Mouse (Mus musculus): ENCODE data around the gene Hes6. TPM values are rescaled to one million over a fixed set of nuclear protein-coding genes. Genes with fewer than 3 reads are reported as not detected.

Gene Hes6
- polyA plus RNA-seq, 1 experiment from 2014 or later, result 65.8 TPM

DNA sequence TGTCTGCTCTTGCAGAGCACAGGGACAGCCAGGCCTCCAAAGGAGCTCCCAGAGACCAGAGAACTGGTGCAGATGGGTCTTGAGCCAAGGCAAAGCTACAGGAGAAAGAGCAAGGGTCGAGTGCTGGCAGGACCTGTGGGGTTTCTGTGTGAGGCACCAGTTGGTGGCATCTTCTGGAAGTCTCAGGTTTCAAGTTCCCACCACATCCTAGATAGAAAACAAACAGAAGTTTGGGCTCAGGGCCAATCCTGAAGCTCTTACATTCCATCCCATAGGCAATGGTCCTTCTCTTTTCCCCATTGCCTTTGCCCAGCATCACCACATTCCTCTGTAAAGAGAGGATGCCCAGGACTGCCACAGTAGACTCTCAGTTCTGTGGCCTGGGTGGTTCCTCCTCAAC lies 8.9 kb downstream of the Hes6 start:
- Histone ChIP-seq H3K9ac (ENCODE audit: low read depth, low read length) (no peak overlapping the region), H3K36me3 (ENCODE audit: control insufficient read depth, insufficient read depth, low read length) (no peaks in the 10 kb centered on the region), H3K27me3 (ENCODE audit: control insufficient read depth, insufficient read depth, low read length) (no peaks in the 10 kb centered on the region), H3K4me3 (ENCODE audit: low read length) (no peak overlapping the region), H3K4me1 (ENCODE audit: control insufficient read depth, insufficient read depth, low read length) (no peaks in the 10 kb centered on the region), H3K27ac (ENCODE audit: low read depth, low read length) (no peak overlapping the region), H3K4me2 (replicated peaks; ENCODE audit: low read depth, low read length) (no peak overlapping the region), H3K9me3 (ENCODE audit: control insufficient read depth, low read length) (no peaks in the 10 kb centered on the region)
- ATAC-seq (ENCODE audit: low FRiP score, low TSS enrichment), result no peak
- 19% methylated on average over 1 of the region's 1 CpGs for whole genome bisulfite sequencing

DNA sequence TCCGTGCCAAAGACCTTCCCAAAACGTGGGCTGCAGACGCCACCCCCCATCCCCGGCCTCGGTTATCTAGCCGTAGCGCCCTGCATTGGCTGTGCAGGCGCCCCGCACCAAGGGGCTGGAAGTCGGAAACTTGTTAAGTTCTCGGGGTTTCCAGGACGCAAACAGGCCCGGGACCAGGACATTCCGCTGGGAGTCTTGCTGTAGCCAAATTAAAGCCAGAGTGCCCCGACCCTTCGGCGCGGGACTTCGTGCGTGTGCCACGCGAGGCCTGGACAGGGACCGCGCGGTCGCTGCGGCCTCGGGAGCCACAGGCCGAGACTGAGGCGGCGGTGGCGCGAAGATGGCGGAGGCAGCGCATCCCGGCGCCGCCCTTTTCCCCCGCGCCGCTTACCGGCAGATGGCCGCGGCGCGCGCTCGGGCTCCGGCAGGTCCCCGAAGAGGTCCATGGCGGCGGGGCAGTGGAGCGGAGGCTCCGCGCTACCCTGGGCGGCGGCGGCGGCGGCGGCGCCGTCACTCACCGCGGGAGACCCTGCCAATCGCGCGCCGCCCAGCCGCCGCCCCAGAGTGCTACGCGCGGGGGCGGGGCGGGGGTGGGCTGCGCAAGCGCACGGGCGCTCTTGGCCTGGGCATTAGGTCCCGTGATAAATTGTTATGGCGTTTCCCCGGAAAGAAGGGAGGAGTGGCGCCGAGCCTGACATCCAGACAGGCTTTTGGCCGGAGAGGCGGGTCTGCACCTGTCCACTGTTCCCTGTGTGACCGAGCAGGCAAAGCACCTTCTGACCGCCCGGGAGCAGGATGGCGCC lies 15.4 kb downstream of the Hes6 start, which contains the start of gene Ilkap:
Gene Ilkap, minus strand, starts transcription at position 556 of the 803 bp plus-strand sequence.
- H3K36me3 ChIP-seq (ENCODE audit: control insufficient read depth, insufficient read depth, low read length), result peaks cover 11% of the 10 kb centered on the region; the same call in 1 of the 2 replicates
- H3K9ac ChIP-seq (ENCODE audit: low read depth, low read length), result peak within 1 kb of the TSS; percentile 93
- peak within 1 kb of the TSS; percentile 38 for H3K27ac ChIP-seq (ENCODE audit: low read depth, low read length)
- H3K4me1 ChIP-seq (ENCODE audit: control insufficient read depth, insufficient read depth, low read length), result peaks cover 11% of the 10 kb centered on the region
- H3K4me2 ChIP-seq (replicated peaks; ENCODE audit: low read depth, low read length), result peak within 1 kb of the TSS; percentile 87
- H3K9me3 ChIP-seq (ENCODE audit: control insufficient read depth, low read length), result no peaks in the 10 kb centered on the region
- WGBS, result under 1% methylated on average over 82 of the region's 91 CpGs
- peak within 1 kb of the TSS; percentile 96 for H3K4me3 ChIP-seq (ENCODE audit: low read length)
- ATAC-seq (ENCODE audit: low FRiP score, low TSS enrichment), result peak; percentile 95
- H3K27me3 ChIP-seq (ENCODE audit: control insufficient read depth, insufficient read depth, low read length), result no peaks in the 10 kb centered on the region

DNA sequence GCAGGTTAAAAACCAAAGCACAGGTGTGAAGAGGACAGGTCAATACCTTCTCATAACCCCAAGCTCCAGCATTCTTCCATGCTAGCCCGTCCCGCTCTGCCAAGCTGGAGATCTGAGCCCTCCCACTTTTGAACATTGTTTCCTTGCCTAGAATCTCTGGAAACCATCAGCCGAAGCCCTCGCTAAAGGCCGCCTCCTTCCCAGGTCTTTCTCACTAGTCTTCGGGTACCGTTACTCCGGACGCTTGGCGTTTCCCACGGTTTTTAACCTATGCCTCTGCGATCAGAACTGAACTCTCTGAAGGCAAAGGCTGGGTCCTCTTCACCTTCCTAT lies 15.9 kb downstream of the Hes6 start:
- Histone ChIP-seq H3K4me3 (ENCODE audit: low read length) (peak overlapping the region; percentile 96), H3K9ac (ENCODE audit: low read depth, low read length) (peak overlapping the region; percentile 93), H3K27ac (ENCODE audit: low read depth, low read length) (peak overlapping the region; percentile 38), H3K4me2 (replicated peaks; ENCODE audit: low read depth, low read length) (peak overlapping the region; percentile 87), H3K9me3 (ENCODE audit: control insufficient read depth, low read length) (no peaks in the 10 kb centered on the region), H3K4me1 (ENCODE audit: control insufficient read depth, insufficient read depth, low read length) (peaks cover 11% of the 10 kb centered on the region), H3K36me3 (ENCODE audit: control insufficient read depth, insufficient read depth, low read length) (peaks cover 16% of the 10 kb centered on the region; the same call in 1 of the 2 replicates), H3K27me3 (ENCODE audit: control insufficient read depth, insufficient read depth, low read length) (no peaks in the 10 kb centered on the region)
- WGBS, result 1% methylated on average over 12 of the region's 12 CpGs
- peak; percentile 21; the same call in 1 of the 2 replicates for ATAC-seq (ENCODE audit: low FRiP score, low TSS enrichment)

DNA sequence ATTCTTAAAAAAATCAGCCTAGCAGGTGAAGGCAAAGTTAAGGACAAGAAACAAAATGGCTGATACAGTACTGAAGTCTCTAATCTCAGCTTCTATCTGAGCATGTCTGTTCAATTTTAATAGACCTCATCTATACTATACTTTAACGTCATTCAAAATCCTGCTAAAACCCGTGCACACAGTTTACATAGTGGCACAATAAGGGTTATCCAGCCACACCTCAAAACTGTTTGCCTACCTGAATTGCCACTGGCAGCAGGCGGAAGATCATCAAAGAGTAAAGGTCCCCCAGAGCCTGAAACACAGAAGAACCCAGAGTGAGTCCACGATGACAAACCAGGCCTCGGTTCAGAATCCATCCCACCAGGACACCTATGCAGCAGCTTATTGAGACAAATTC lies 23.5 kb downstream of the Hes6 start:
- H3K9ac ChIP-seq (ENCODE audit: low read depth, low read length), result no peak overlapping the region
- no peaks in the 10 kb centered on the region for H3K9me3 ChIP-seq (ENCODE audit: control insufficient read depth, low read length)
- peaks cover 77% of the 10 kb centered on the region for H3K36me3 ChIP-seq (ENCODE audit: control insufficient read depth, insufficient read depth, low read length)
- ATAC-seq (ENCODE audit: low FRiP score, low TSS enrichment), result no peak
- H3K4me1 ChIP-seq (ENCODE audit: control insufficient read depth, insufficient read depth, low read length), result no peaks in the 10 kb centered on the region
- WGBS, result 93% methylated on average over 5 of the region's 5 CpGs
- H3K4me2 ChIP-seq (replicated peaks; ENCODE audit: low read depth, low read length), result no peak overlapping the region
- no peak overlapping the region for H3K4me3 ChIP-seq (ENCODE audit: low read length)
- no peaks in the 10 kb centered on the region for H3K27me3 ChIP-seq (ENCODE audit: control insufficient read depth, insufficient read depth, low read length)
- H3K27ac ChIP-seq (ENCODE audit: low read depth, low read length), result no peak overlapping the region

DNA sequence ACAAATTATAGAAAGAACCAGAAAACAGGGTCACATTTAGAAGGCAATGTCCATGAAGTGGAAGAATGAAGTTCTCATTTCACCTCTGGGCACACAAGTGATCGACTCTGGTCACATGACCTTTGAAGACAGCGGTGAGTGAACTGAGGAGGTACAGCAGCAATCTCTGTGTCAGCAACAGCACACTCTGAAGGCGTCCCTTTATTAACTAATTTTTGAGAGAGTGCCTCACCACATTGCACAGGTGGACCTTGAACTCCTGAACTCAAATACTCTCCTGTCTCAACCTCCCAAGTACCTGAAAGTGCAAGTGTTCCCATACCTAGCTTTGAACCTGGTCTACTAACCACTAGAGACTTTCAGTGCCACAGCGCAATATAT lies 32.8 kb downstream of the Hes6 start:
- WGBS, result 90% methylated on average over 4 of the region's 4 CpGs
- Histone ChIP-seq H3K9ac (ENCODE audit: low read depth, low read length) (no peak overlapping the region), H3K4me3 (ENCODE audit: low read length) (no peak overlapping the region), H3K36me3 (ENCODE audit: control insufficient read depth, insufficient read depth, low read length) (peaks cover 93% of the 10 kb centered on the region), H3K4me1 (ENCODE audit: control insufficient read depth, insufficient read depth, low read length) (no peaks in the 10 kb centered on the region), H3K4me2 (replicated peaks; ENCODE audit: low read depth, low read length) (no peak overlapping the region), H3K27me3 (ENCODE audit: control insufficient read depth, insufficient read depth, low read length) (no peaks in the 10 kb centered on the region), H3K27ac (ENCODE audit: low read depth, low read length) (no peak overlapping the region), H3K9me3 (ENCODE audit: control insufficient read depth, low read length) (no peaks in the 10 kb centered on the region)
- ATAC-seq (ENCODE audit: low FRiP score, low TSS enrichment), result no peak

DNA sequence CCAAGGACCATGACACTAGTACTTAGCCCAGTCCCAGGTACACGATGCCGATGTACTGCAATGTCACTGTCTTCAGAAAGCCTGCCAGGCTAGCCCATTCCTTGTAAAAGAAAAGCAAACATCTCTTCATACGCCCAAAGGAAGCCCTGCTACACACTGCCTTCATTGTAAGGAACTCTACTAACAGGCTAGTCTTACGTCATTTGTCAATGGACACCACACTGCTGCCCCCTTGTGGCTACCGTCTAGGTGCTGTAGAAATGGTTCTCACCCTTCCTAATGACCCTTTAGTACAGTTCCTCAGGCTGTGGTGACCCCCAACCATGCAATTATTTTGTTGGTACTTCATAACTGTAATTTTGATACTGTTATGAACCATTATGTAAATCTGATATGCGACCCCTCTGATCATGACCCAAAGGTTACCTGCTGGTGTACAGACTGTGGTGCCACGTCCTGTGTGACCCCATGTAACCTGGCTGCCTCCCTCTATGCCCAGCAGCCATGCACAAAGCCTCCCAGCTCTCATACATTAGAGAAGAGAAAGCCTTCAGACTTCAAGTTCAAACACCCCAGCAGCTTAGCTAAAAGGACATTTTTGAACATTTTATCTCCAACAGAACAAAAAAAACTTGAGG lies 33.3 kb downstream of the Hes6 start:
- WGBS, result 65% methylated on average over 7 of the region's 7 CpGs
- 0 out of 2 replicates have a peak, but pooled peaks have one; percentile 63 for ATAC-seq (ENCODE audit: low FRiP score, low TSS enrichment)
- Histone ChIP-seq H3K4me1 (ENCODE audit: control insufficient read depth, insufficient read depth, low read length) (no peaks in the 10 kb centered on the region), H3K4me2 (replicated peaks; ENCODE audit: low read depth, low read length) (no peak overlapping the region), H3K9ac (ENCODE audit: low read depth, low read length) (no peak overlapping the region), H3K27me3 (ENCODE audit: control insufficient read depth, insufficient read depth, low read length) (no peaks in the 10 kb centered on the region), H3K9me3 (ENCODE audit: control insufficient read depth, low read length) (no peaks in the 10 kb centered on the region), H3K36me3 (ENCODE audit: control insufficient read depth, insufficient read depth, low read length) (peaks cover 95% of the 10 kb centered on the region), H3K4me3 (ENCODE audit: low read length) (no peak overlapping the region), H3K27ac (ENCODE audit: low read depth, low read length) (no peak overlapping the region)

DNA sequence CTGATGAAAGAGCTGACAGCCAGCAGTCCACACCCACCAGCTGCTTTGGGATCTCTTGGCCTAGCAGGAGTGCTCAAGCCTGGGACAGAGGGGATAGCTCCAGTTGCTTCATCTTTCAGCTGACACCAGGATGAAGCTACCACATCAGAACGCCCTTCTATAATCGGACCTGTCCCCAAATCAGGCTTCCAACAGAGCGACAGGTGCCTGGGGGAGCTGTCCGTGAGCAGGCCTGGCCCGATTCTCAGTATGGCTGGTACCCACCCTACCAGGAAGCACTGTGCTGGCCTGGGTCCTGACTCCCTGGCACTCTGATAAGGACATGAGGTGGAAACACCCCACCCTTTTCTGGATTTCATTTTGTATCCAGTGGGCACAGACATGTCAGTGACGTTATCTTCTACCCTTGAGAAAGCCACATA lies 40.4 kb downstream of the Hes6 start:
- no peak overlapping the region for H3K4me3 ChIP-seq (ENCODE audit: low read length)
- H3K9ac ChIP-seq (ENCODE audit: low read depth, low read length), result no peak overlapping the region
- H3K36me3 ChIP-seq (ENCODE audit: control insufficient read depth, insufficient read depth, low read length), result peaks cover 83% of the 10 kb centered on the region
- H3K4me1 ChIP-seq (ENCODE audit: control insufficient read depth, insufficient read depth, low read length), result no peaks in the 10 kb centered on the region
- no peak overlapping the region for H3K4me2 ChIP-seq (replicated peaks; ENCODE audit: low read depth, low read length)
- H3K27ac ChIP-seq (ENCODE audit: low read depth, low read length), result no peak overlapping the region
- ATAC-seq (ENCODE audit: low FRiP score, low TSS enrichment), result no peak
- H3K9me3 ChIP-seq (ENCODE audit: control insufficient read depth, low read length), result no peaks in the 10 kb centered on the region
- no peaks in the 10 kb centered on the region for H3K27me3 ChIP-seq (ENCODE audit: control insufficient read depth, insufficient read depth, low read length)
- 90% methylated on average over 6 of the region's 6 CpGs for WGBS

DNA sequence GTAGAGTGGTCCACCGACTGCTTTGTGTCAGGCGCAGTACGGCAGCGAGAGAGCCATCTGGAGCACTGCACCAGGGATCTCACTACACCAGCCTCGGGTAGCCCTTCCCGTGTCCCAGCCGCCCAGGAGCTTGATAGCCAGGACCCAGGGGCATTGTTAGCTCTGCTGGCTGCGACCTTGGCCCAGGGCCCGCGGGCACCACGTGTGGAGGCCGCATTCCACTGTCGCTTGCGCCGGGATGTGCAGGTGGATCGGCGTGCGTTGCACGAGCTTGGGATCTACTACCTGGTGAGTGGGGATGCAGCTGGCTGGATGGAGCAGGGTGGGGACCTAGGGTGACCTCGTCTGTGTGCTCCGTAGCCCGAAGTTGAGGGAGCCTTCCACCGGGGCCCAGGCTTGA lies 43.8 kb downstream of the Hes6 start:
- no peaks in the 10 kb centered on the region for H3K4me1 ChIP-seq (ENCODE audit: control insufficient read depth, insufficient read depth, low read length)
- H3K27me3 ChIP-seq (ENCODE audit: control insufficient read depth, insufficient read depth, low read length), result no peaks in the 10 kb centered on the region
- 88% methylated on average over 23 of the region's 23 CpGs for WGBS
- no peak overlapping the region for H3K9ac ChIP-seq (ENCODE audit: low read depth, low read length)
- no peak overlapping the region for H3K27ac ChIP-seq (ENCODE audit: low read depth, low read length)
- no peak overlapping the region for H3K4me3 ChIP-seq (ENCODE audit: low read length)
- H3K4me2 ChIP-seq (replicated peaks; ENCODE audit: low read depth, low read length), result no peak overlapping the region
- peaks cover 49% of the 10 kb centered on the region for H3K36me3 ChIP-seq (ENCODE audit: control insufficient read depth, insufficient read depth, low read length)
- no peaks in the 10 kb centered on the region for H3K9me3 ChIP-seq (ENCODE audit: control insufficient read depth, low read length)
- no peak for ATAC-seq (ENCODE audit: low FRiP score, low TSS enrichment)

DNA sequence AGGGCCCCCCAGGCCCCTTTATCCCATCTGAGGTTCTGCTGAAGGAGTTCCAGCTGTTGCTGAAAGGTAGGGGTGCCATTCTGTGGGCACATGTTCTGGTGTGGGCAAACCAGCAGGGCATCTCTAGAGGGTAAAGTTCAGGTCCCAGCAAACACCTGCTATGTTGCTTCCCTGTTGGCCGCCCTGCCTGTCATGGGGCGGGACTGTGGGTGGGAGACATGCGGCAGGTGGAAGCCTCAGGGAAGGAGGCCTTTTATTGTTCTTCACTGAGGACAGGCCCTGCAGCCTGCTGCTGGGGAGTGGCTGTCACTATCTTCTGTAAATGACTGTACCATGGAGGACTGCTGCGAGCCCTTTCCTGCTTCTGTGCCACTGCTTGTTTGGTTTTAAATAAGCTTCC lies 44.4 kb downstream of the Hes6 start:
- WGBS, result 59% methylated on average over 4 of the region's 4 CpGs
- no peak for ATAC-seq (ENCODE audit: low FRiP score, low TSS enrichment)
- H3K4me2 ChIP-seq (replicated peaks; ENCODE audit: low read depth, low read length), result no peak overlapping the region

More for the DNA sequence above, 44.4 kb downstream of the Hes6 start:
- Histone ChIP-seq H3K9ac (ENCODE audit: low read depth, low read length) (no peak overlapping the region), H3K27me3 (ENCODE audit: control insufficient read depth, insufficient read depth, low read length) (no peaks in the 10 kb centered on the region), H3K27ac (ENCODE audit: low read depth, low read length) (no peak overlapping the region), H3K36me3 (ENCODE audit: control insufficient read depth, insufficient read depth, low read length) (peaks cover 43% of the 10 kb centered on the region), H3K4me1 (ENCODE audit: control insufficient read depth, insufficient read depth, low read length) (no peaks in the 10 kb centered on the region), H3K9me3 (ENCODE audit: control insufficient read depth, low read length) (0 out of 2 replicates have a peak, but pooled peaks cover 1% of the 10 kb centered on the region), H3K4me3 (ENCODE audit: low read length) (no peak overlapping the region)
